Mouse (Mus musculus): ENCODE data around the gene Olfr585. TPM values are rescaled to one million over a fixed set of nuclear protein-coding genes. Genes with fewer than 3 reads are reported as not detected.

Gene Olfr585
- not detected for polyA plus RNA-seq (2012; fragmentation: generic; extraction: Trizol)

- no peak within 1 kb of the TSS for H3ac ChIP-seq (ENCODE audit: control insufficient read depth, insufficient read length)
- H3K27me3 ChIP-seq (ENCODE audit: control insufficient read depth, insufficient read depth, insufficient read length), result no peaks in the 10 kb centered on the region
- H3K36me3 ChIP-seq (ENCODE audit: control insufficient read depth, insufficient read depth), result no peaks in the 10 kb centered on the region
- no peak within 1 kb of the TSS for H3K4me2 ChIP-seq (ENCODE audit: low read depth)
- no peaks in the 10 kb centered on the region for H3K79me2 ChIP-seq (ENCODE audit: control insufficient read depth, insufficient read depth)
- H3K4me3 ChIP-seq, result no peak within 1 kb of the TSS
- TF ChIP-seq CEBPB (IDR thresholded peaks at IDR 0.05; ENCODE audit: insufficient read depth, poor library complexity, severe bottlenecking) (no peak), POLR2AphosphoS2 (IDR thresholded peaks at IDR 0.05; ENCODE audit: insufficient read length, low read depth) (no peak), POLR2A (IDR thresholded peaks at IDR 0.05; ENCODE audit: insufficient read length, low read depth) (no peak), TCF12 (IDR thresholded peaks at IDR 0.05; ENCODE audit: insufficient read depth, poor library complexity, severe bottlenecking) (no peak), MYOD1 (IDR thresholded peaks at IDR 0.05; ENCODE audit: control insufficient read depth in 1 of 3, insufficient read length in 2 of 3, low read depth in 2 of 3) (no peak), MAX (IDR thresholded peaks at IDR 0.05; ENCODE audit: low read depth) (no peak), TCF3 (IDR thresholded peaks at IDR 0.05; ENCODE audit: insufficient read length, low read depth) (no peak), E2F4 (IDR thresholded peaks at IDR 0.05; ENCODE audit: insufficient read depth) (no peak), SRF (IDR thresholded peaks at IDR 0.05; ENCODE audit: control insufficient read depth, insufficient read length, low read depth) (no peak)
These were observed at the start of gene Olfr585 for GRCm38 (mm10) chr7:103097420-103097819. Gene Olfr585, plus strand, starts transcription at chr7:103097720.

GRCm38 (mm10) chr7:103051000-103051399, 46.5 kb upstream of the Olfr585 start, which contains the start of gene Olfr583:
Gene Olfr583, plus strand, starts transcription at chr7:103051300.
- Histone ChIP-seq H3K79me2 (ENCODE audit: control insufficient read depth, insufficient read depth) (no peaks in the 10 kb centered on the region), H3K36me3 (ENCODE audit: control insufficient read depth, insufficient read depth) (no peaks in the 10 kb centered on the region), H3K4me2 (ENCODE audit: low read depth) (no peak within 1 kb of the TSS), H3K4me3 (no peak within 1 kb of the TSS), H3ac (ENCODE audit: control insufficient read depth, insufficient read length) (no peak within 1 kb of the TSS), H3K27me3 (ENCODE audit: control insufficient read depth, insufficient read depth, insufficient read length) (no peaks in the 10 kb centered on the region)
- TF ChIP-seq TCF12 (IDR thresholded peaks at IDR 0.05; ENCODE audit: insufficient read depth, poor library complexity, severe bottlenecking), result no peak
- TF ChIP-seq REST (IDR thresholded peaks at IDR 0.05; ENCODE audit: insufficient read depth, insufficient read length), result no peak
- no peak for TF ChIP-seq CEBPB (IDR thresholded peaks at IDR 0.05; ENCODE audit: insufficient read depth, poor library complexity, severe bottlenecking)
- no peak for TF ChIP-seq POLR2AphosphoS2 (IDR thresholded peaks at IDR 0.05; ENCODE audit: insufficient read length, low read depth)
- TF ChIP-seq SRF (IDR thresholded peaks at IDR 0.05; ENCODE audit: control insufficient read depth, insufficient read length, low read depth), result no peak
- no peak for TF ChIP-seq POLR2A (IDR thresholded peaks at IDR 0.05; ENCODE audit: insufficient read length, low read depth)
- TF ChIP-seq MYOD1 (IDR thresholded peaks at IDR 0.05; ENCODE audit: control insufficient read depth in 1 of 3, insufficient read length in 2 of 3, low read depth in 2 of 3), result no peak
- no peak for TF ChIP-seq TCF3 (IDR thresholded peaks at IDR 0.05; ENCODE audit: insufficient read length, low read depth)
- no peak for TF ChIP-seq MAX (IDR thresholded peaks at IDR 0.05; ENCODE audit: low read depth)
- no peak for TF ChIP-seq E2F4 (IDR thresholded peaks at IDR 0.05; ENCODE audit: insufficient read depth)

GRCm38 (mm10) chr7:103081585-103081984, 15.9 kb upstream of the Olfr585 start, which contains the start of gene Olfr584:
Gene Olfr584, plus strand, starts transcription at chr7:103081885.
- H3K36me3 ChIP-seq (ENCODE audit: control insufficient read depth, insufficient read depth), result no peaks in the 10 kb centered on the region
- H3ac ChIP-seq (ENCODE audit: control insufficient read depth, insufficient read length), result no peak within 1 kb of the TSS
- no peaks in the 10 kb centered on the region for H3K79me2 ChIP-seq (ENCODE audit: control insufficient read depth, insufficient read depth)
- no peak for TF ChIP-seq POLR2A (IDR thresholded peaks at IDR 0.05; ENCODE audit: insufficient read length, low read depth)
- no peak for TF ChIP-seq MYOG (IDR thresholded peaks at IDR 0.05; ENCODE audit: control insufficient read depth in 1 of 3, insufficient read depth in 1 of 3, insufficient read length in 2 of 3, low read depth in 2 of 3)
- no peak for TF ChIP-seq USF1 (IDR thresholded peaks at IDR 0.05; ENCODE audit: low read depth)
- no peak for TF ChIP-seq SRF (IDR thresholded peaks at IDR 0.05; ENCODE audit: control insufficient read depth, insufficient read length, low read depth)
- no peak for TF ChIP-seq REST (IDR thresholded peaks at IDR 0.05; ENCODE audit: insufficient read depth, insufficient read length)
- TF ChIP-seq POLR2AphosphoS2 (IDR thresholded peaks at IDR 0.05; ENCODE audit: insufficient read length, low read depth), result no peak
- no peak for TF ChIP-seq TCF3 (IDR thresholded peaks at IDR 0.05; ENCODE audit: insufficient read length, low read depth)
- TF ChIP-seq E2F4 (IDR thresholded peaks at IDR 0.05; ENCODE audit: insufficient read depth), result no peak
- H3K4me3 ChIP-seq, result no peak within 1 kb of the TSS
- no peak within 1 kb of the TSS for H3K4me2 ChIP-seq (ENCODE audit: low read depth)
- H3K27me3 ChIP-seq (ENCODE audit: control insufficient read depth, insufficient read depth, insufficient read length), result no peaks in the 10 kb centered on the region

GRCm38 (mm10) chr7:103119406-103119805, 21.9 kb downstream of the Olfr585 start:
- Histone ChIP-seq H3K4me3 (no peak overlapping the region), H3ac (ENCODE audit: control insufficient read depth, insufficient read length) (no peak overlapping the region), H3K79me2 (ENCODE audit: control insufficient read depth, insufficient read depth) (no peaks in the 10 kb centered on the region), H3K27me3 (ENCODE audit: control insufficient read depth, insufficient read depth, insufficient read length) (no peaks in the 10 kb centered on the region), H3K4me2 (ENCODE audit: low read depth) (no peak overlapping the region), H3K36me3 (ENCODE audit: control insufficient read depth, insufficient read depth) (no peaks in the 10 kb centered on the region)
- TF ChIP-seq CEBPB (IDR thresholded peaks at IDR 0.05; ENCODE audit: insufficient read depth, poor library complexity, severe bottlenecking) (no peak), TCF3 (IDR thresholded peaks at IDR 0.05; ENCODE audit: insufficient read length, low read depth) (no peak), E2F4 (IDR thresholded peaks at IDR 0.05; ENCODE audit: insufficient read depth) (no peak), REST (IDR thresholded peaks at IDR 0.05; ENCODE audit: insufficient read depth, insufficient read length) (no peak), MYOG (IDR thresholded peaks at IDR 0.05; ENCODE audit: control insufficient read depth in 1 of 3, insufficient read depth in 1 of 3, insufficient read length in 2 of 3, low read depth in 2 of 3) (no peak)

- Histone ChIP-seq H3K4me3 (no peak within 1 kb of the TSS), H3K4me2 (ENCODE audit: low read depth) (no peak within 1 kb of the TSS), H3ac (ENCODE audit: control insufficient read depth, insufficient read length) (no peak within 1 kb of the TSS), H3K36me3 (ENCODE audit: control insufficient read depth, insufficient read depth) (no peaks in the 10 kb centered on the region), H3K27me3 (ENCODE audit: control insufficient read depth, insufficient read depth, insufficient read length) (no peaks in the 10 kb centered on the region), H3K79me2 (ENCODE audit: control insufficient read depth, insufficient read depth) (no peaks in the 10 kb centered on the region)
- no peak for TF ChIP-seq MAX (IDR thresholded peaks at IDR 0.05; ENCODE audit: low read depth)
These were observed 28.0 kb downstream of the Olfr585 start, which contains the start of gene Olfr586 for GRCm38 (mm10) chr7:103125538-103125937. Gene Olfr586, minus strand, starts transcription at chr7:103125638.

Data from myocyte (in vitro differentiated cells).